In genomic region chr7:109218130-109218976, GRCm38 (mm10) we compare ENCODE assay signal across 7 mouse cellular contexts. TPM values are rescaled to one million over a fixed set of nuclear protein-coding genes. Genes with fewer than 3 reads are reported as not detected.
DNase-seq lines count a peak whose midpoint lies in the region; TF ChIP-seq lines count a peak whose summit lies in the region.

No protein-coding gene starts in this region.

- H3K27me3 ChIP-seq in spleen, adult 2 months (ENCODE audit: control insufficient read depth, insufficient read depth, low read length): no peaks in the 10 kb centered on the region

- WGBS in spleen, adult 2 months: 90% methylated on average over 2 of the region's 2 CpGs

- H3K4me1 ChIP-seq in spleen, adult 2 months (ENCODE audit: control insufficient read depth, insufficient read depth, insufficient read length): no peaks in the 10 kb centered on the region

- DNase-seq in adrenal gland, adult 2 months: peak; percentile 79
- DNase-seq in cerebellum, postnatal 25 days: peak; percentile 84 to 93
- peak; percentile 67 to 77 for DNase-seq in frontal cortex, postnatal 36 days (ENCODE audit: low spot score in 2 of 2)
- peak; percentile 73 for DNase-seq in hindlimb bud, embryonic 11.5 days (ENCODE audit: extremely low spot score, low read depth, low spot score)
- peak; percentile 30 for DNase-seq in left cerebral cortex, adult 11 months (ENCODE audit: low spot score)
- peak; percentile 86 for DNase-seq in mesoderm, embryonic 11.5 days (ENCODE audit: low read depth, low spot score)
- peak in 1 of 2 experiments; percentile 33 for DNase-seq in spleen, adult 2 months (ENCODE audit: low read depth in 1 of 2, low spot score in 2 of 2)

- H3K27ac ChIP-seq in spleen, adult 2 months (ENCODE audit: insufficient read depth, low read length): no peak overlapping the region

- TF ChIP-seq CTCF in spleen, adult 2 months (IDR thresholded peaks at IDR 0.05; ENCODE audit: extremely low read depth, insufficient read depth, insufficient read length, insufficient replicate concordance): peak; percentile 52; the same call in 1 of the 2 replicates

- TF ChIP-seq POLR2A in spleen, adult 2 months (IDR thresholded peaks at IDR 0.05; ENCODE audit: low read depth, low read length): no peak

- no peak overlapping the region for H3K4me3 ChIP-seq in spleen, adult 2 months (ENCODE audit: extremely low read depth, insufficient read depth, insufficient read length)

- no peaks in the 10 kb centered on the region for H3K36me3 ChIP-seq in spleen, adult 2 months (ENCODE audit: control insufficient read depth, insufficient read depth, low read length)

RNA-seq across cellular contexts. Expression of gene Lmo1, which starts 43.3 kb away (rescaled TPM):
- 1 to 10 TPM; 4.9 to 9.0 TPM for total RNA-seq in adrenal gland, adult 2 months (2021)
- polyA plus RNA-seq in adrenal gland, adult 2 months (2012; rRNA removed): 12.1 and 29.5 TPM in 2 replicates
- 0.89 and 2.4 TPM in 2 replicates for polyA plus RNA-seq in spleen, adult 2 months (2012; rRNA removed)
